8 mouse cellular contexts compared by ENCODE assay signal in genomic region chr6:43265363-43266041, GRCm38 (mm10). TPM values are rescaled to one million over a fixed set of nuclear protein-coding genes. Genes with fewer than 3 reads are reported as not detected.
A peak's percentile ranks its signal among the peaks of the same experiment; 100 is the strongest.
DNase-seq lines count a peak whose midpoint lies in the region; ATAC-seq lines count a peak whose summit lies in the region.

TSS of gene Arhgef5 (plus strand) at chr6:43265582.

- H3K4me2 ChIP-seq in forebrain, embryonic 12.5 days: peak within 1 kb of the TSS; percentile 81
- peak within 1 kb of the TSS; percentile 83 for H3K4me2 ChIP-seq in limb, embryonic 12.5 days
- peak within 1 kb of the TSS; percentile 95 for H3K4me2 ChIP-seq in midbrain, embryonic 12.5 days (replicated peaks)

- WGBS in forebrain, embryonic 12.5 days: under 1% methylated on average over 45 of the region's 48 CpGs
- WGBS in hindbrain, embryonic 10.5 days: under 1% methylated on average over 45 of the region's 48 CpGs
- under 1% methylated on average over 47 of the region's 48 CpGs for WGBS in limb, embryonic 12.5 days
- under 1% methylated on average over 45 of the region's 48 CpGs for WGBS in midbrain, embryonic 12.5 days

- peak; percentile 78 for ATAC-seq in forebrain, embryonic 12.5 days (ENCODE audit: low FRiP score)
- ATAC-seq in limb, embryonic 12.5 days (ENCODE audit: insufficient number of reproducible peaks, insufficient read depth, low FRiP score, low TSS enrichment, low read depth): peak; percentile 85
- peak; percentile 84 for ATAC-seq in midbrain, embryonic 12.5 days (ENCODE audit: low FRiP score, low read depth)

- H3K4me3 ChIP-seq in forebrain, embryonic 12.5 days (replicated peaks): peak within 1 kb of the TSS; percentile 50
- H3K4me3 ChIP-seq in hindbrain, embryonic 10.5 days: peak within 1 kb of the TSS; percentile 74
- H3K4me3 ChIP-seq in limb, embryonic 12.5 days (replicated peaks): peak within 1 kb of the TSS; percentile 61
- peak within 1 kb of the TSS; percentile 55 for H3K4me3 ChIP-seq in midbrain, embryonic 12.5 days

- no peaks in the 10 kb centered on the region for H3K9me3 ChIP-seq in forebrain, embryonic 12.5 days
- no peaks in the 10 kb centered on the region for H3K9me3 ChIP-seq in hindbrain, embryonic 10.5 days
- H3K9me3 ChIP-seq in limb, embryonic 12.5 days: no peaks in the 10 kb centered on the region
- no peaks in the 10 kb centered on the region for H3K9me3 ChIP-seq in midbrain, embryonic 12.5 days

- H3K9ac ChIP-seq in forebrain, embryonic 12.5 days: peak within 1 kb of the TSS; percentile 62
- peak within 1 kb of the TSS; percentile 75 for H3K9ac ChIP-seq in limb, embryonic 12.5 days (replicated peaks)
- peak within 1 kb of the TSS; percentile 66 for H3K9ac ChIP-seq in midbrain, embryonic 12.5 days (replicated peaks)

- DNase-seq in 3T3-L1 (ENCODE audit: low read depth, low spot score) (peak; percentile 39), adipocyte (ENCODE audit: low spot score) (peak; percentile 33)
- peak; percentile 46 for DNase-seq in hindbrain, embryonic 10.5 days (ENCODE audit: low spot score)
- peak; percentile 70 for DNase-seq in testis, postnatal 10 days (ENCODE audit: low spot score)
- no peak for DNase-seq in layer of hippocampus, postnatal 36 days

- H3K27ac ChIP-seq in forebrain, embryonic 12.5 days: no peak within 1 kb of the TSS
- peak within 1 kb of the TSS; percentile 85 for H3K27ac ChIP-seq in hindbrain, embryonic 10.5 days
- no peak within 1 kb of the TSS for H3K27ac ChIP-seq in limb, embryonic 12.5 days
- H3K27ac ChIP-seq in midbrain, embryonic 12.5 days (replicated peaks): no peak within 1 kb of the TSS

- H3K27me3 ChIP-seq in forebrain, embryonic 12.5 days: peaks cover 29% of the 10 kb centered on the region
- H3K27me3 ChIP-seq in hindbrain, embryonic 10.5 days (ENCODE audit: insufficient read depth, poor library complexity, severe bottlenecking): peaks cover 38% of the 10 kb centered on the region
- H3K27me3 ChIP-seq in limb, embryonic 12.5 days: 0 out of 2 replicates have a peak, but pooled peaks cover 12% of the 10 kb centered on the region
- peaks cover 34% of the 10 kb centered on the region for H3K27me3 ChIP-seq in midbrain, embryonic 12.5 days

- H3K36me3 ChIP-seq in forebrain, embryonic 12.5 days (replicated peaks): no peaks in the 10 kb centered on the region
- H3K36me3 ChIP-seq in hindbrain, embryonic 10.5 days: no peaks in the 10 kb centered on the region
- H3K36me3 ChIP-seq in limb, embryonic 12.5 days: no peaks in the 10 kb centered on the region
- H3K36me3 ChIP-seq in midbrain, embryonic 12.5 days: no peaks in the 10 kb centered on the region

- peaks cover 16% of the 10 kb centered on the region; the same call in 1 of the 2 replicates for H3K4me1 ChIP-seq in forebrain, embryonic 12.5 days
- peaks cover 17% of the 10 kb centered on the region for H3K4me1 ChIP-seq in hindbrain, embryonic 10.5 days (replicated peaks)
- 0 out of 2 replicates have a peak, but pooled peaks cover 7% of the 10 kb centered on the region for H3K4me1 ChIP-seq in limb, embryonic 12.5 days (replicated peaks)
- peaks cover 11% of the 10 kb centered on the region for H3K4me1 ChIP-seq in midbrain, embryonic 12.5 days

RNA-seq across cellular contexts. Expression of gene Arhgef5, which starts in this region (rescaled TPM):
- polyA plus RNA-seq in forebrain, embryonic 12.5 days (2016; fragmentation: Nextera tagmentation; extraction: Ambion mirVana): 2.9 and 3.5 TPM in 2 replicates
- polyA plus RNA-seq in hindbrain, embryonic 10.5 days (2016; fragmentation: Nextera tagmentation; extraction: Ambion mirVana): 3.1 and 4.8 TPM in 2 replicates
- 7.4 and 8.7 TPM in 2 replicates for polyA plus RNA-seq in limb, embryonic 12.5 days (2016; fragmentation: Nextera tagmentation; extraction: Ambion mirVana)
- 2.8 and 3.2 TPM in 2 replicates for polyA plus RNA-seq in midbrain, embryonic 12.5 days (2016; fragmentation: Nextera tagmentation; extraction: Ambion mirVana)
- total RNA-seq in layer of hippocampus, postnatal 36 days (2021): 1 to 10 TPM; 2.4 to 2.7 TPM

Comparison
In these comparisons a context has a peak if more than half of its experiments do, and no peak if none do; other contexts are left out.
1. DNase-seq: peak in 3T3-L1 (single experiment), adipocyte (single experiment), hindbrain, embryonic 10.5 days (single experiment) and testis, postnatal 10 days (single experiment); none in layer of hippocampus, postnatal 36 days (0 of 2).
2. Peak in every context shown above with its lines, with median percentiles within 50 percentile points of each other: ATAC-seq, H3K4me2 ChIP-seq, H3K4me3 ChIP-seq and H3K9ac ChIP-seq.